Mouse (Mus musculus) cerebellum, adult 2 months (tissue): ENCODE measurements around the gene Cd180. TPM values are rescaled to one million over a fixed set of nuclear protein-coding genes. Genes with fewer than 3 reads are reported as not detected.
"Not testable (repeated sequence)": the region's sequence is repeated elsewhere in the genome, so short reads cannot be mapped to it uniquely, and the experiment has no call there.

ENCODE experiments used
- DNase-seq, 2 experiments: peaks; one replicate each; pipeline ENCODE4 v3.0.0; 2021
- H3K27ac ChIP-seq: fragments of 200-500 bp; 2 replicates; pipeline ENCODE4 v1.5.1; 2012; ENCODE audit warnings: low read length, control low read depth, inconsistent platforms; ENCODE audit not compliant: insufficient read depth
- H3K27me3 ChIP-seq: fragments of 200-500 bp; 2 replicates; pipeline ENCODE4 v1.6.1; 2012; ENCODE audit warnings: inconsistent platforms, mild to moderate bottlenecking, low read length, moderate library complexity; ENCODE audit not compliant: control insufficient read depth, insufficient read depth
- H3K4me1 ChIP-seq: fragments of 200-500 bp; 2 replicates; pipeline ENCODE4 v1.6.1; 2011; ENCODE audit warnings: low read length; ENCODE audit not compliant: control insufficient read depth, insufficient read depth
- H3K4me3 ChIP-seq: fragments of 200-500 bp; replicated peaks from 2 replicates; pipeline ENCODE3; 2011; ENCODE audit warnings: mild to moderate bottlenecking, low read depth, low read length, control low read depth; ENCODE audit not compliant: insufficient read depth
- CTCF ChIP-seq: fragments of 200-500 bp; IDR thresholded peaks from 2 replicates; pipeline ENCODE4 v1.5.1; 2011; ENCODE audit warnings: low read depth, mild to moderate bottlenecking, control low read depth, low read length, moderate library complexity, borderline replicate concordance; ENCODE audit not compliant: insufficient read depth
- POLR2A ChIP-seq: fragments of 200-500 bp; IDR thresholded peaks from 2 replicates; pipeline ENCODE4 v1.6.1; 2011; ENCODE audit warnings: low read length, control low read depth, borderline replicate concordance; ENCODE audit not compliant: insufficient read depth
- WGBS: fragments of 180-500 bp; shearing (Covaris S2); methylation state at CpG from one replicate; pipeline ENCODE4 v1.1.7; 2018; 5-methylcytosine and 5-hydroxymethylcytosine counted together
- polyA plus RNA-seq: library from polyadenylated mRNA; depleted of rRNA; stranded (reverse); fragments of >200 nt; gene quantifications from 2 replicates; pipeline ENCODE4 v1.2.3, GENCODE M21; 2012

The Cd180 gene
- polyA plus RNA-seq, 1 experiment = 0.65 TPM

DNA sequence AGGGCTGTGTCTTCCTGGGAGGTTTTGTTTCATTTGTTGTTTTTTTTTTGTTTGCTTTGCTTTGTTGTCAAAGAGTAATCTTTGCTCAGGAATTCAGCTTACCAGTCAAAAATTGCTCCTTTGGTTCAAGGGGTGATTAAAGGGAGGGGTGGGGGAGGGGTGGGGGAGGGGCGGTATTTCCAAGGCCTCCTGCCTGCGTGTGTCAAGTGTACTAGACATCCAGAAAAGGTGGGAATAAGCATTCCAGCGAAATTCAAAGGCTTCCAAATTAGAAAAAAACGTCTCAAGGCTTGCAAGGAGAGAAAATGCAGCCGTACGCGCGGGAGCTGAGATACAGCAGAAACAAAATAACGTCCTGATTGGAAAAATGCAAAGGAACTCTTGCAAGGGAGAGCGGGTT lies 5.0 kb downstream of the Cd180 start:
- Histone ChIP-seq H3K4me3 (peak overlapping the region; percentile 27), H3K27me3 (no peaks in the 10 kb centered on the region), H3K27ac (no peak overlapping the region), H3K4me1 (no peaks in the 10 kb centered on the region)
- 5% methylated on average over 10 of the region's 10 CpGs for WGBS
- TF ChIP-seq CTCF (no peak), POLR2A (no peak)
- no peak for DNase-seq

GRCm38 (mm10) chr13:102698751-102699323 lies 5.5 kb downstream of the Cd180 start:
- no peaks in the 10 kb centered on the region for H3K27me3 ChIP-seq
- peak; percentile 43 to 47 for DNase-seq
- H3K27ac ChIP-seq = no peak overlapping the region
- 9% methylated on average over 14 of the region's 14 CpGs for WGBS
- TF ChIP-seq POLR2A (no peak), CTCF (no peak)
- peak overlapping the region; percentile 27 for H3K4me3 ChIP-seq
- H3K4me1 ChIP-seq = no peaks in the 10 kb centered on the region

- TF ChIP-seq POLR2A (no peak), CTCF (no peak)
- no peaks in the 10 kb centered on the region for H3K4me1 ChIP-seq
- H3K4me3 ChIP-seq = no peak overlapping the region
- no peaks in the 10 kb centered on the region for H3K27me3 ChIP-seq
- H3K27ac ChIP-seq = no peak overlapping the region
- DNase-seq = no peak
- 91% methylated on average over 5 of the region's 5 CpGs for WGBS
These were observed 6.8 kb downstream of the Cd180 start for GRCm38 (mm10) chr13:102700176-102700575.

GRCm38 (mm10) chr13:102700744-102701143 lies 7.4 kb downstream of the Cd180 start:
- Histone ChIP-seq H3K4me3 (no peak overlapping the region), H3K27ac (no peak overlapping the region), H3K27me3 (no peaks in the 10 kb centered on the region), H3K4me1 (no peaks in the 10 kb centered on the region)
- DNase-seq = no peak
- 93% methylated on average over 3 of the region's 3 CpGs for WGBS
- TF ChIP-seq CTCF (no peak), POLR2A (no peak)

- Histone ChIP-seq H3K27me3 (no peaks in the 10 kb centered on the region), H3K4me3 (no peak overlapping the region), H3K4me1 (no peaks in the 10 kb centered on the region), H3K27ac (no peak overlapping the region)
- TF ChIP-seq POLR2A = no peak
- TF ChIP-seq CTCF = no peak
- WGBS = 93% methylated on average over 1 of the region's 1 CpGs
- no peak for DNase-seq
These were observed 23.6 kb downstream of the Cd180 start for GRCm38 (mm10) chr13:102716973-102717372.

GRCm38 (mm10) chr13:102725416-102725815 lies 32.1 kb downstream of the Cd180 start:
- TF ChIP-seq POLR2A (no peak), CTCF (no peak)
- Histone ChIP-seq H3K27ac (no peak overlapping the region), H3K27me3 (no peaks in the 10 kb centered on the region), H3K4me1 (no peaks in the 10 kb centered on the region), H3K4me3 (no peak overlapping the region)
- no peak for DNase-seq

DNA sequence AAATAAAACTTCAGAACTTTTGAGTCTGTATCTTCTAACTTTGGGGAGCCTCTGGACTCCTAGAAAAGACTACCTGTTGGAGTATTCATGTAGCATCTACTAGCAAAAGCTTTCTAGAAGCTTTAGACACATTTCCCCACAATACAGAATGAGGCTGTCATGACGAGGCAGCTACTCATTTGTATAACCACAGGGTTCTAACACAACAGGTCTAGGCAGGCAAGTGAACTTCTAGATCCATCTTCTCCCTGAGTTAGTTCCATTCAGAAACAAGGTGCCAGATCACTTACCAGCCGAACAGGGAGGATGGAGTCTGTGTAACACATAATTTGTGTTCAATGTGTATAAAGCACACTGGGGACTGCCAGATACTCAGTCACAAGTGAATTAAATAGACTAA lies 32.5 kb downstream of the Cd180 start:
- TF ChIP-seq CTCF (no peak), POLR2A (no peak)
- Histone ChIP-seq H3K27me3 (no peaks in the 10 kb centered on the region), H3K4me1 (no peaks in the 10 kb centered on the region), H3K4me3 (no peak overlapping the region), H3K27ac (no peak overlapping the region)
- WGBS = 81% methylated on average over 2 of the region's 2 CpGs
- no peak for DNase-seq

DNA sequence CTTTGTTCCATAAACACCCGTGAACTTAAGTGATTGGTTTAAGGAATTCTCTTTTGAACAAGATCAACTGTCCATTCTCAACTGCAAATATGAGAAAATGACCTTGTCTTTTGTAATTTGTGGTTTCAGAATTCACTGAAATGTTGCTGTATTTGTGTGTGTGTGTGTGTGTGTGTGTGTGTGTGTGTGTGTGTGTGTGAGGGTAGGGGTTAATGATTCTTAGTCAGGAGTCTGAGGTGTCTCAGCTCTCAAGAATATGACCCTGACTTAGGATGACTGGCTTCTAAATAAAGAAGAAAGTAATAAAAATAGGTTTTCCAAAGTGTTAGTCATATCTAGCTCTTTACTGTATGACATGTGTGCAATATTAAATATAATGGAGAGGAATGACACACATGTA lies 33.5 kb downstream of the Cd180 start:
- 93% methylated on average over 1 of the region's 1 CpGs for WGBS
- no peak for DNase-seq
- Histone ChIP-seq H3K4me1 (no peaks in the 10 kb centered on the region), H3K4me3 (no peak overlapping the region), H3K27ac (no peak overlapping the region), H3K27me3 (no peaks in the 10 kb centered on the region)
- TF ChIP-seq CTCF (no peak), POLR2A (no peak)

- DNase-seq = no peak
- 88% methylated on average over 3 of the region's 3 CpGs for WGBS
- Histone ChIP-seq H3K4me1 (no peaks in the 10 kb centered on the region), H3K27me3 (no peaks in the 10 kb centered on the region), H3K27ac (no peak overlapping the region), H3K4me3 (no peak overlapping the region)
- TF ChIP-seq CTCF (no peak), POLR2A (no peak)
These were observed 34.7 kb downstream of the Cd180 start for GRCm38 (mm10) chr13:102728035-102728434.

GRCm38 (mm10) chr13:102728951-102729350 lies 35.6 kb downstream of the Cd180 start:
- not testable (repeated sequence) for DNase-seq, H3K27me3 ChIP-seq, H3K4me1 ChIP-seq, H3K27ac ChIP-seq, H3K4me3 ChIP-seq
- WGBS = 54% methylated on average over 7 of the region's 7 CpGs
